Mouse (Mus musculus) hindbrain, embryonic 15.5 days (tissue): ENCODE data around the gene Irf2bpl. TPM values are rescaled to one million over a fixed set of nuclear protein-coding genes. Genes with fewer than 3 reads are reported as not detected.

ENCODE experiments used
- ATAC-seq: fragments of 200-750 bp; cut with Nextera tagmentation; 2 replicates; pipeline ENCODE4 v1.8.0; 2017; ENCODE audit warnings: low read depth, moderate number of reproducible peaks, moderate TSS enrichment; ENCODE audit not compliant: low FRiP score
- H3K27ac ChIP-seq: fragments of 300-500 bp; sonication (generic); replicated peaks from 2 replicates; pipeline ENCODE4 v1.5.1; 2015; ENCODE audit warnings: mild to moderate bottlenecking, inconsistent platforms
- H3K27me3 ChIP-seq: fragments of 300-500 bp; sonication (generic); 2 replicates; pipeline ENCODE4 v1.6.1; 2015; ENCODE audit warnings: control low read depth, inconsistent platforms
- H3K36me3 ChIP-seq: fragments of 300-500 bp; sonication (generic); 2 replicates; pipeline ENCODE4 v1.6.1; 2015; ENCODE audit warnings: control low read depth, inconsistent platforms
- H3K4me1 ChIP-seq: fragments of 300-500 bp; sonication (generic); replicated peaks from 2 replicates; pipeline ENCODE4 v1.6.1; 2015; ENCODE audit warnings: control low read depth, inconsistent platforms
- H3K4me2 ChIP-seq: fragments of 300-500 bp; sonication (generic); 2 replicates; pipeline ENCODE4 v1.6.1; 2015; ENCODE audit warnings: moderate library complexity, mild to moderate bottlenecking, inconsistent platforms
- H3K4me3 ChIP-seq: fragments of 300-500 bp; sonication (generic); 2 replicates; pipeline ENCODE4 v1.5.1; 2015; ENCODE audit warnings: mild to moderate bottlenecking, inconsistent platforms
- H3K9ac ChIP-seq: fragments of 300-500 bp; sonication (generic); 2 replicates; pipeline ENCODE4 v1.6.1; 2015; ENCODE audit warnings: inconsistent platforms
- H3K9me3 ChIP-seq: fragments of 300-500 bp; sonication (generic); 2 replicates; pipeline ENCODE4 v1.6.1; 2016; ENCODE audit warnings: control low read depth, inconsistent platforms
- WGBS: fragments of 180-500 bp; shearing (Covaris S2); methylation state at CpG from one replicate; pipeline ENCODE4 v1.1.7; 2015; 5-methylcytosine and 5-hydroxymethylcytosine counted together
- polyA plus RNA-seq: library from polyadenylated mRNA; unstranded; fragments of >200 nt; fragmentation: Nextera tagmentation; extraction: Ambion mirVana; gene quantifications from 2 replicates; pipeline ENCODE4 v1.2.1, GENCODE M21; 2015

The Irf2bpl gene
- polyA plus RNA-seq, 1 experiment from 2014 or later = 87.3 TPM

DNA sequence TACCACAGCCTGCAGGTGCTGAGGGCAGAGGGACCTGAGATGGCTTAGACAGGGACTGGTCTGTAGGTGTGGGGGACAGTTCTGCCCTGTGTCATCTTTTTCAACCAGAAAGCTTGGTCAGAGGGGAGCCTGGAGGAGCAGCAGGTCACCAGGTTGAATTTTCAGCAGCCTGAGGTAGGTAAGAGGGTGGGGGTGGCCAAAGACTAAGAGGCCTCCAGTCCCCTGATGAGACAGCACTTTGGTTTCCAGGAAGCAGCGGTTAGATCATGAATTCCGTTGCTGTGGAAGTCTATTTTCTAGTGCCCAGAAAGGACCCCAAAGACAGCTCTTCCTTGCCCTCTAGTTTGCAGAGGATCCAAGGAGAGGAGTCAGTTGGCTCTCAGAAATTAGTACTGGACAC, 29.8 kb upstream of the Irf2bpl start:
- peaks cover 65% of the 10 kb centered on the region for H3K4me1 ChIP-seq
- ATAC-seq = no peak
- H3K27me3 ChIP-seq = no peaks in the 10 kb centered on the region

DNA sequence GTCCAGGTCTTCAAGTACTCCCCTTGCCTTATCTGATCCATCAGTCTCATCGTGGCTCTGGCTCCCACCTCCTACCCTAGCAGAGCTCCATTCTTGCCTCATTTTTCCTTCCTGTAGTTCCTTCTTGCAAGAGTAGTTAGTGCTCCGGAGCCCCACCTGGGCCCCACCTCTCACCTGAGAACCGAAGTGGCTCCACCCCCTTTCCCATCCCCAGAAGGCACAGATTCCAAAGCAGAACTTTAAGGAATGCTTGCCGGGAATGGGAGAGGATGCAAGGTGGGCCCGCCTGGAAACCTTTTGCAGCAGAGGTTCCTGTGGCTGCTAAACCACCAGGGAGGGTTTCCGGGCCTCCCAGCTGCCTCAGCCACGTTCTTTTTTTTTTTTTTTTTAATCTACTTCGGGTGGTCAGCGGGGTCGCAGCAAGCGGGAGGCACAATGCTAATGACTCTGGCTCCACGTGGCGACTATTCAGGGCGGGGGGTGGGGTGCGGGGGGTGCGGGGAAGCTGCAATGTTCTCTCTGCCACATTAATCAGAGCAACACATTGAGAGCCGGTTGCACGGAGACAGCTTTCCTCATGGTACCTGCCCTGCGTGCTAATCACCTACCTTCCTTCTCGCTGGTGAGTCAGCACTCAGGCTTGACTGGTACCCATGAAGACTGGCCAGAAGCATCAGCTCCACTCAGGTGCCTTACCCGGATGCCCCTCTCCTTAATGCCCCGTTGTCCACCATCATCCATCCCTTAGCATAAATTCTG, 27.9 kb upstream of the Irf2bpl start:
- Histone ChIP-seq H3K9ac (no peak overlapping the region), H3K36me3 (no peaks in the 10 kb centered on the region), H3K9me3 (no peaks in the 10 kb centered on the region), H3K27me3 (no peaks in the 10 kb centered on the region), H3K27ac (peak overlapping the region; percentile 84), H3K4me3 (no peak overlapping the region), H3K4me1 (peaks cover 47% of the 10 kb centered on the region), H3K4me2 (peak overlapping the region; percentile 18; the same call in 1 of the 2 replicates)
- 7% methylated on average over 22 of the region's 22 CpGs for WGBS
- no peak for ATAC-seq

More for the DNA sequence above, 29.8 kb upstream of the Irf2bpl start:
- no peaks in the 10 kb centered on the region for H3K36me3 ChIP-seq
- peak overlapping the region; percentile 26 for H3K27ac ChIP-seq
- H3K9me3 ChIP-seq = no peaks in the 10 kb centered on the region
- H3K4me2 ChIP-seq = no peak overlapping the region
- H3K9ac ChIP-seq = no peak overlapping the region
- 49% methylated on average over 2 of the region's 2 CpGs for WGBS
- H3K4me3 ChIP-seq = no peak overlapping the region

DNA sequence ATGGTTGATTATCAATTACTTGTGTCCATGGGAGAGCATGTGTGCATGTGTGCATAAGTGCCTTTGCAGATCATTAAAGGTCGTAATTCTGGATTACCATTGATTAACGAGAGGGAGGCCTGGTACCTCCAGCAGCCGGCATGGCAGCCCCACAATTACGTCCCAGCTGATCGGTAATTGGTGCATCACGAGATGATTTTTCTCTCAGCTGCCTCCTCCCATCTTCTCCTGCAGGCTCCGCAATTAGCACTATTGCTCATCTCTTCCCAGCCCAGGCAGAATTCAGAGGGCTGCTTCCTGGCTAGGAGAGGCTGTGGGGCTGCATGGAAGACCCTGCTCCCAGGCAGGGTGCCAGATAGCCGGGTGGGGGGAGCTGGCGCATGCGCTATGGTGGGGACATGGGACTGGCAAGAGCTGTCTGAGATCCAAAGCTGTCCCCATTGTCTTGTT, 26.9 kb upstream of the Irf2bpl start:
- peak overlapping the region; percentile 84 for H3K27ac ChIP-seq
- H3K9ac ChIP-seq = peak overlapping the region; percentile 24; the same call in 1 of the 2 replicates
- no peaks in the 10 kb centered on the region for H3K27me3 ChIP-seq
- H3K36me3 ChIP-seq = no peaks in the 10 kb centered on the region
- peak; percentile 85 for ATAC-seq
- peaks cover 45% of the 10 kb centered on the region for H3K4me1 ChIP-seq
- no peaks in the 10 kb centered on the region for H3K9me3 ChIP-seq
- H3K4me3 ChIP-seq = no peak overlapping the region
- WGBS = 9% methylated on average over 10 of the region's 10 CpGs
- H3K4me2 ChIP-seq = peak overlapping the region; percentile 18

DNA sequence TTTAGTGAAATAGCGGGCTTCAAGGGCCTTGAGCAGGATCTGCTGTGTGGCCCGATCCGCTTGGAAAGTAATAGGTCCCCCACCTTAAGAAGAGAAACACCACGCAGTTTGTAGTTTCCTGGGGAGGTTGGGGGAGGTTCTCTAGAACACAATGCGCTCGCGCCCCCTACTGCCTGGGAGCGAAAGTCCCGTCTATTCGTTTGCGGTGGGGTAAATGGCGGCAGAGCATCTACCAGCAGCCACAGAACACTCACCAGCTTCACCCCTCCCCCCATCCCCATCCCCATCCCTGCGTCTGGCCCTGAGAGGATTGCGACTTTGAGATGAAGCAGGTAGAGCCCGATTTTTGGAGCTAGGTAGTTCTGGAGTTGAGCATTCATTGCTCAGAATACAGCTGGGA, 21.8 kb upstream of the Irf2bpl start:
- no peaks in the 10 kb centered on the region for H3K27me3 ChIP-seq

GRCm38 (mm10) chr12:86905876-86906275, 21.3 kb upstream of the Irf2bpl start:
- no peak overlapping the region for H3K4me3 ChIP-seq
- H3K4me2 ChIP-seq = no peak overlapping the region
- no peaks in the 10 kb centered on the region for H3K9me3 ChIP-seq
- H3K27me3 ChIP-seq = no peaks in the 10 kb centered on the region
- ATAC-seq = no peak
- no peak overlapping the region for H3K27ac ChIP-seq
- peaks cover 13% of the 10 kb centered on the region for H3K4me1 ChIP-seq
- 70% methylated on average over 7 of the region's 7 CpGs for WGBS
- H3K9ac ChIP-seq = no peak overlapping the region
- H3K36me3 ChIP-seq = no peaks in the 10 kb centered on the region

More for the DNA sequence above, 21.8 kb upstream of the Irf2bpl start:
- H3K4me2 ChIP-seq = no peak overlapping the region
- H3K9ac ChIP-seq = no peak overlapping the region
- no peak overlapping the region for H3K27ac ChIP-seq
- H3K9me3 ChIP-seq = no peaks in the 10 kb centered on the region
- peaks cover 18% of the 10 kb centered on the region for H3K4me1 ChIP-seq
- H3K36me3 ChIP-seq = no peaks in the 10 kb centered on the region
- no peak for ATAC-seq
- WGBS = 4% methylated on average over 15 of the region's 15 CpGs
- H3K4me3 ChIP-seq = no peak overlapping the region

- 9% methylated on average over 4 of the region's 4 CpGs for WGBS
Observed at GRCm38 (mm10) chr12:86905203-86905602, 20.6 kb upstream of the Irf2bpl start.

GRCm38 (mm10) chr12:86903828-86904806, 19.5 kb upstream of the Irf2bpl start:
- H3K36me3 ChIP-seq = no peaks in the 10 kb centered on the region
- H3K4me3 ChIP-seq = no peak overlapping the region
- WGBS = 85% methylated on average over 11 of the region's 11 CpGs
- no peak for ATAC-seq
- no peaks in the 10 kb centered on the region for H3K27me3 ChIP-seq
- no peak overlapping the region for H3K4me2 ChIP-seq
- H3K4me1 ChIP-seq = peaks cover 23% of the 10 kb centered on the region
- no peak overlapping the region for H3K27ac ChIP-seq
- no peaks in the 10 kb centered on the region for H3K9me3 ChIP-seq
- H3K9ac ChIP-seq = no peak overlapping the region

More at GRCm38 (mm10) chr12:86905203-86905602, 20.6 kb upstream of the Irf2bpl start:
- H3K27ac ChIP-seq = no peak overlapping the region
- ATAC-seq = no peak
- H3K36me3 ChIP-seq = no peaks in the 10 kb centered on the region
- H3K4me3 ChIP-seq = no peak overlapping the region
- H3K9me3 ChIP-seq = no peaks in the 10 kb centered on the region
- H3K4me2 ChIP-seq = no peak overlapping the region
- H3K9ac ChIP-seq = no peak overlapping the region
- H3K4me1 ChIP-seq = peaks cover 14% of the 10 kb centered on the region
- H3K27me3 ChIP-seq = no peaks in the 10 kb centered on the region

DNA sequence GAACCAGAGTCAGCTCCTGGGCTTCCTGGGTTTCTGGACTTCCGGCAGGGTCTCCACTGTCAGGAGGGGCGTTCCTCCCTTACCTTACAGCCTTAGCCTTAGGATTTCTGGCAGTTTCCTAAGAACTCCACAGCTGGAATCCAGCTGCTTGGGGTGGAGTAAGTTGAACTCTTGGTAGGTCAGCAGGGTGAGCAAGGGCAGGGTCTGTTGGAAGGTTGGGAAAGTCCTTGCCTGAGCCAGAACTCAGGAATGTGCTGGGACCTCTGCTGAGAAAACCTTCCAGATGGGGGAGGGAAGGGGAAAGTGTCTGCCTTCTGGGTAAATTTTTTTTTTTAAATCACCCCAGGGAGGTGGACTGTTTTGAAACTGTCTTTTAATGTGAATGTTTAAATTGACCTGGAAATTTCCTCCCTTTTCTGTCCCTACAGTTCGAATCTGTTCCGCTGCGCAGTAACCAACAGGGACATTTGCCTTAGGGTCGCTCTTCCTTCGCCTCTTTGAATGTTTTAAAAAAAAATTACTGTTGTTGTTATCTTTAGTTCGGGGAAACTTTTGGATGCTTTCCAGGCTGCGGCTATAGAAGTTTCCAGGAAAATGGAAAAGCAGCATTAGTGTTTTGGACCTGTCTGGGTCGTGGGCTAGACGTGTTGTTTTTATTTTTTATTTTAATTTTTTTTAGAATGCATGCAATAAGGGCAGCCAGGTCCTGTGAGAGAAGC, 15.0 kb upstream of the Irf2bpl start:
- Histone ChIP-seq H3K27me3 (no peaks in the 10 kb centered on the region), H3K36me3 (no peaks in the 10 kb centered on the region), H3K4me3 (no peak overlapping the region), H3K9ac (no peak overlapping the region), H3K27ac (peak overlapping the region; percentile 39), H3K4me2 (no peak overlapping the region), H3K9me3 (no peaks in the 10 kb centered on the region), H3K4me1 (peaks cover 58% of the 10 kb centered on the region)
- 64% methylated on average over 11 of the region's 11 CpGs for WGBS
- ATAC-seq = no peak

DNA sequence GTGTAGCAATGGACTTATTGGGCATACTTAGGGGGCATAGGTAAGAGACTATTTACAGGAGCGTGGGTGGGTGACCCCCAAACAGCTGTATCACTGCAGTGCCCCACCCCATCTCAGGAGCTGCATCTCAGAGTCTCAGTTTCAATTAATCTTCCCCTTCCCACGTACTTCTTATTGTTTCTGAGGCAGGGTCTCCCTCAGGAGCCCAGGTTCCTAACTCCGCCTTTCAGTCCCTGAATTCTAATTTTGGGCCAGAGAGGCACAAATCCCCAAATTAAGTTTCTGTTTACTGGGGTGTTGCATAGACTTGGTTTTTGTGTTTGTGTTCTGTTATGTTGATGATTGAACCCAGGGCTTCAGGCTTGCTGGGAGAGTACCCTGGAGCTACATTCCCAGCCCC, 13.8 kb upstream of the Irf2bpl start:
- Histone ChIP-seq H3K36me3 (no peaks in the 10 kb centered on the region), H3K27me3 (no peaks in the 10 kb centered on the region), H3K27ac (peak overlapping the region; percentile 98), H3K4me3 (no peak overlapping the region), H3K9me3 (no peaks in the 10 kb centered on the region), H3K4me1 (peaks cover 61% of the 10 kb centered on the region), H3K9ac (peak overlapping the region; percentile 18; the same call in 1 of the 2 replicates), H3K4me2 (0 out of 2 replicates have a peak overlapping the region, but pooled peaks have one; percentile 70)
- 56% methylated on average over 3 of the region's 3 CpGs for WGBS
- no peak for ATAC-seq

DNA sequence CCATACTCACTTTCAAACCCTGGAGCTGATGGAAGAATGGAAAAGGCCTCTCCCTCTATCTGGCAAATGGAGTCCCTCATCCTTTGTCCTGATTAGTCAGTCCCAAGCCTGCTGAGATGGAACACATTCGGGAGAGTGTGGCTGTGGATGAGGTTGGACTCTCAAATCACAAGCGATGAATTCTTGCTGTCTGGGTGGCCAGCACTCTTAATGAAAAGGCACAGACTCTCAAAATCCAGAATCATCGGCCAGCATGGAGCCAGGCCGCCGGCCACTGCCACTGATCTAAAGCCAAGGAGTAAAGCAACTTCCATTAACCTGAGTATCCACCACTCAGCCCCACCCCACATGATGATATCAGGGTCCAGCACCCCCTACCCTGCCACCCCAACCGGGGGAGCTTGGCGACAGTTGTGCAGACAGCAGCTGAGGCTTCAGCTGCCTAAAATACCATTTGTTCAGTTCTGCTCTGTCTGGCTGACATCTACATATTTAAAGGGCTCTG, 13.2 kb upstream of the Irf2bpl start:
- H3K27me3 ChIP-seq = no peaks in the 10 kb centered on the region
- ATAC-seq = no peak
- no peaks in the 10 kb centered on the region for H3K36me3 ChIP-seq
- H3K4me3 ChIP-seq = no peak overlapping the region
- H3K9me3 ChIP-seq = no peaks in the 10 kb centered on the region
- 25% methylated on average over 7 of the region's 7 CpGs for WGBS
- H3K9ac ChIP-seq = peak overlapping the region; percentile 18; the same call in 1 of the 2 replicates
- H3K4me1 ChIP-seq = peaks cover 66% of the 10 kb centered on the region
- H3K27ac ChIP-seq = peak overlapping the region; percentile 98
- H3K4me2 ChIP-seq = peak overlapping the region; percentile 70; the same call in 1 of the 2 replicates

DNA sequence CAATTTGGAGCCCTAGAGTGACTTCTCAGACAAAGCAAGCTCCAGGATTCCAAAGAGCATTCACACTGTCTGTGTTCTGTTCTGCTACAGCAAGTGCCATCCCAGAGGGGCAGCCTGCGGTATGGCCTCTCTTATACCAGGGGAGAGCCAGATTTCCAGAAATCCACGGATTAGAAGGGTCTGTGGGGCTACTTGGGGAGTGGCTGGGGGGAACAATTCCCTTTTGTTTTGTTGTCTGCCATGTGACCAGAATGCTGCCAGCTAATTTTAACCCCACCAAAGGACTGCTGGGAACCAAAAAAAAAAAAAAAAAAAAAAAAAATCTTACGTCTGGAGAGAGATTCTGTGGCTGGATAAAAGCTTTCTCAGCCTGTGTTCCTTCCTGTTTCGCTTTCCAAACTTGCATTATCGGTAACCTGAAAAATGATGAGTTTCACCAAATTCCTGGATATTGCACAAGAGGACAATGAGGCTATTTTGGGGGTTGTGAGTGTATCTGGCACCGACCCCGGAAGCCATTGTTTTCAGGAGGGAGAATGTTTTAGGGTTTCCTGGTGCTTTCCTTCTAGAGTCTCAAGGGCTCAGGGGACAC, 12.4 kb upstream of the Irf2bpl start:
- H3K27ac ChIP-seq = peak overlapping the region; percentile 98
- H3K4me3 ChIP-seq = peak overlapping the region; percentile 5; the same call in 1 of the 2 replicates
- no peaks in the 10 kb centered on the region for H3K36me3 ChIP-seq
- WGBS = 10% methylated on average over 7 of the region's 7 CpGs
- H3K9ac ChIP-seq = peak overlapping the region; percentile 42
- H3K27me3 ChIP-seq = no peaks in the 10 kb centered on the region
- ATAC-seq = no peak
- peaks cover 74% of the 10 kb centered on the region for H3K4me1 ChIP-seq
- no peaks in the 10 kb centered on the region for H3K9me3 ChIP-seq
- H3K4me2 ChIP-seq = peak overlapping the region; percentile 70
